Mouse (Mus musculus) kidney, adult 2 months (tissue): Measurements from ENCODE around the gene Traf3ip3.

Experiments
- CTCF ChIP-seq: fragments of 200-500 bp; conservative IDR thresholded peaks from 2 replicates; pipeline ENCODE4 v1.5.1; 2011; ENCODE audit warnings: low read depth, mild to moderate bottlenecking, control low read depth, low read length, moderate library complexity, mixed read lengths; ENCODE audit not compliant: insufficient read depth, insufficient read length
- POLR2A ChIP-seq: fragments of 200-500 bp; IDR thresholded peaks from one replicate; pipeline ENCODE4 v1.6.1; 2011; ENCODE audit warnings: low read depth, low read length, control low read depth

DNA sequence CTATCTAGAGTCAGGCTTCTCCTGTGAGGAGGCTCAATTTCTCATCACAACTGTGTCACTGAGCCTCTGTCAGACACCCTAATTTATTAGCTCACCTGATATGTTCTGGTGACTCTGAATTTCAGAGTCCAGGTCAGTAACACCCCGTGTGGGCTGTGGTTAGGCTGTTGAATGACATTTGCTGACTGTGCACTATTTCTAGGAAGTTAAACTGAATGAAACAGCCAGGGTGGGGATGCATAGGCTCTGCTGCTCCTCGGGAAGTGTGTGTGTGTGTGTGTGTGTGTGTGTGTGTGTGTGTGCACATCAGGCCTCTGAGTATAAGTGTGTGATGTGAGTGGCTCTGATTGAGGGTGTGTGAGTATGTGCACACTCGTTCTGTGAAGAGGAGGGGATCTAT is 62.8 kb downstream of the Traf3ip3 start:
- TF ChIP-seq CTCF (no peak), POLR2A (no peak)
